Mouse (Mus musculus) embryonic facial prominence, embryonic 13.5 days (tissue): ENCODE measurements around the gene Axl. TPM values are rescaled to one million over a fixed set of nuclear protein-coding genes. Genes with fewer than 3 reads are reported as not detected.

Experiments used
- ATAC-seq: fragments of 200-750 bp; cut with Nextera tagmentation; 2 replicates; pipeline ENCODE4 v1.8.0; 2017; ENCODE audit warnings: low read depth; ENCODE audit not compliant: insufficient number of reproducible peaks, insufficient read depth, low FRiP score, low TSS enrichment
- H3K27ac ChIP-seq: fragments of 300-500 bp; sonication (generic); 2 replicates; pipeline ENCODE4 v1.5.1; 2015; ENCODE audit warnings: moderate library complexity, mild to moderate bottlenecking, inconsistent platforms
- H3K27me3 ChIP-seq: fragments of 300-500 bp; sonication (generic); 2 replicates; pipeline ENCODE4 v1.6.1; 2015; ENCODE audit warnings: mild to moderate bottlenecking, inconsistent platforms
- H3K36me3 ChIP-seq: fragments of 300-500 bp; sonication (generic); 2 replicates; pipeline ENCODE4 v1.6.1; 2015; ENCODE audit warnings: mild to moderate bottlenecking, inconsistent platforms
- H3K4me1 ChIP-seq: fragments of 300-500 bp; sonication (generic); 2 replicates; pipeline ENCODE4 v1.6.1; 2015; ENCODE audit warnings: inconsistent platforms
- H3K4me2 ChIP-seq: fragments of 300-500 bp; sonication (generic); 2 replicates; pipeline ENCODE4 v1.6.1; 2015; ENCODE audit warnings: moderate library complexity, mild to moderate bottlenecking, inconsistent platforms
- H3K4me3 ChIP-seq: fragments of 300-500 bp; sonication (generic); 2 replicates; pipeline ENCODE4 v1.5.1; 2015; ENCODE audit warnings: mild to moderate bottlenecking, inconsistent platforms
- H3K9ac ChIP-seq: fragments of 300-500 bp; sonication (generic); 2 replicates; pipeline ENCODE4 v1.6.1; 2015; ENCODE audit warnings: mild to moderate bottlenecking, inconsistent platforms
- H3K9me3 ChIP-seq: fragments of 300-500 bp; sonication (generic); 2 replicates; pipeline ENCODE4 v1.6.1; 2016; ENCODE audit warnings: inconsistent platforms
- WGBS: fragments of 180-500 bp; shearing (Covaris S2); methylation state at CpG from one replicate; pipeline ENCODE4 v1.1.7; 2015; ENCODE audit warnings: mixed read lengths; 5-methylcytosine and 5-hydroxymethylcytosine counted together
- polyA plus RNA-seq: library from polyadenylated mRNA; unstranded; fragments of >200 nt; fragmentation: Nextera tagmentation; extraction: Ambion mirVana; gene quantifications from 2 replicates; pipeline ENCODE4 v1.2.1, GENCODE M21; 2015

The Axl gene
- polyA plus RNA-seq, 1 experiment from 2014 or later: 80.8 TPM

- Histone ChIP-seq H3K36me3 (peaks cover 59% of the 10 kb centered on the region), H3K4me2 (no peak overlapping the region), H3K27ac (no peak overlapping the region)
These were observed 8.5 kb downstream of the Axl start for GRCm38 (mm10) chr7:25780021-25780420.

GRCm38 (mm10) chr7:25768229-25768628 is 20.3 kb downstream of the Axl start:
- Histone ChIP-seq H3K4me3 (no peak overlapping the region), H3K9me3 (0 out of 2 replicates have a peak, but pooled peaks cover 3% of the 10 kb centered on the region), H3K27me3 (no peaks in the 10 kb centered on the region), H3K27ac (no peak overlapping the region), H3K36me3 (peaks cover 97% of the 10 kb centered on the region), H3K4me2 (no peak overlapping the region), H3K4me1 (no peaks in the 10 kb centered on the region), H3K9ac (no peak overlapping the region)
- no peak for ATAC-seq
- 88% methylated on average over 5 of the region's 5 CpGs for WGBS

More at GRCm38 (mm10) chr7:25780021-25780420, 8.5 kb downstream of the Axl start:
- Histone ChIP-seq H3K4me3 (no peak overlapping the region), H3K9ac (no peak overlapping the region), H3K4me1 (peaks cover 27% of the 10 kb centered on the region), H3K27me3 (no peaks in the 10 kb centered on the region), H3K9me3 (no peaks in the 10 kb centered on the region)
- no peak for ATAC-seq
- WGBS: 89% methylated on average over 5 of the region's 5 CpGs

- Histone ChIP-seq H3K36me3 (peaks cover 97% of the 10 kb centered on the region), H3K9me3 (0 out of 2 replicates have a peak, but pooled peaks cover 3% of the 10 kb centered on the region), H3K4me3 (no peak overlapping the region), H3K27ac (no peak overlapping the region), H3K9ac (no peak overlapping the region), H3K4me1 (no peaks in the 10 kb centered on the region), H3K4me2 (no peak overlapping the region), H3K27me3 (no peaks in the 10 kb centered on the region)
- 85% methylated on average over 6 of the region's 6 CpGs for WGBS
- ATAC-seq: no peak
These were observed 22.4 kb downstream of the Axl start for GRCm38 (mm10) chr7:25766108-25766507.

- Histone ChIP-seq H3K9me3 (0 out of 2 replicates have a peak, but pooled peaks cover 3% of the 10 kb centered on the region), H3K4me2 (no peak overlapping the region), H3K27me3 (no peaks in the 10 kb centered on the region), H3K27ac (no peak overlapping the region), H3K4me3 (no peak overlapping the region), H3K36me3 (peaks cover 94% of the 10 kb centered on the region), H3K9ac (no peak overlapping the region), H3K4me1 (no peaks in the 10 kb centered on the region)
- no peak for ATAC-seq
- 43% methylated on average over 5 of the region's 5 CpGs for WGBS
These were observed 24.3 kb downstream of the Axl start for GRCm38 (mm10) chr7:25764221-25764620.

- Histone ChIP-seq H3K27me3 (no peaks in the 10 kb centered on the region), H3K4me1 (no peaks in the 10 kb centered on the region), H3K4me2 (no peak overlapping the region), H3K4me3 (no peak overlapping the region), H3K9me3 (0 out of 2 replicates have a peak, but pooled peaks cover 3% of the 10 kb centered on the region), H3K27ac (no peak overlapping the region), H3K9ac (no peak overlapping the region), H3K36me3 (peaks cover 91% of the 10 kb centered on the region)
- WGBS: 72% methylated on average over 11 of the region's 11 CpGs
- no peak for ATAC-seq
These were observed 24.8 kb downstream of the Axl start for GRCm38 (mm10) chr7:25763678-25764077.

GRCm38 (mm10) chr7:25761354-25761753 is 27.2 kb downstream of the Axl start:
- H3K36me3 ChIP-seq: peaks cover 80% of the 10 kb centered on the region

GRCm38 (mm10) chr7:25756011-25756410 is 32.5 kb downstream of the Axl start:
- no peaks in the 10 kb centered on the region for H3K27me3 ChIP-seq
- H3K4me3 ChIP-seq: peak overlapping the region; percentile 98
- peak overlapping the region; percentile 99 for H3K9ac ChIP-seq
- peaks cover 22% of the 10 kb centered on the region for H3K4me1 ChIP-seq
- peak overlapping the region; percentile 91 for H3K4me2 ChIP-seq
- ATAC-seq: peak; percentile 54
- H3K9me3 ChIP-seq: no peaks in the 10 kb centered on the region
- H3K27ac ChIP-seq: peak overlapping the region; percentile 98
- peaks cover 42% of the 10 kb centered on the region for H3K36me3 ChIP-seq
- under 1% methylated on average over 18 of the region's 18 CpGs for WGBS

More at GRCm38 (mm10) chr7:25761354-25761753, 27.2 kb downstream of the Axl start:
- no peaks in the 10 kb centered on the region for H3K4me1 ChIP-seq
- H3K27me3 ChIP-seq: no peaks in the 10 kb centered on the region
- no peak overlapping the region for H3K27ac ChIP-seq
- 86% methylated on average over 10 of the region's 10 CpGs for WGBS
- no peak overlapping the region for H3K4me2 ChIP-seq
- no peak overlapping the region for H3K4me3 ChIP-seq
- no peaks in the 10 kb centered on the region for H3K9me3 ChIP-seq
- ATAC-seq: no peak
- H3K9ac ChIP-seq: no peak overlapping the region

GRCm38 (mm10) chr7:25755468-25755833 is 33.1 kb downstream of the Axl start:
- Histone ChIP-seq H3K36me3 (peaks cover 42% of the 10 kb centered on the region), H3K9ac (peak overlapping the region; percentile 99), H3K9me3 (no peaks in the 10 kb centered on the region), H3K4me1 (peaks cover 22% of the 10 kb centered on the region), H3K4me2 (peak overlapping the region; percentile 91), H3K27me3 (no peaks in the 10 kb centered on the region), H3K27ac (peak overlapping the region; percentile 98), H3K4me3 (peak overlapping the region; percentile 98)
- under 1% methylated on average over 15 of the region's 15 CpGs for WGBS
- ATAC-seq: peak; percentile 29

- H3K4me3 ChIP-seq: peak within 1 kb of the TSS; percentile 98
- ATAC-seq: peak; percentile 90
- H3K27ac ChIP-seq: peak within 1 kb of the TSS; percentile 98
- H3K36me3 ChIP-seq: peaks cover 41% of the 10 kb centered on the region
- WGBS: under 1% methylated on average over 55 of the region's 55 CpGs
- H3K9ac ChIP-seq: peak within 1 kb of the TSS; percentile 99
- no peaks in the 10 kb centered on the region for H3K9me3 ChIP-seq
- H3K27me3 ChIP-seq: no peaks in the 10 kb centered on the region
- H3K4me2 ChIP-seq: peak within 1 kb of the TSS; percentile 91
- peaks cover 22% of the 10 kb centered on the region for H3K4me1 ChIP-seq
These were observed 33.6 kb downstream of the Axl start, which contains the start of gene Hnrnpul1 for GRCm38 (mm10) chr7:25754738-25755467. Gene Hnrnpul1 (minus strand): TSS chr7:25754757.

- peaks cover 43% of the 10 kb centered on the region for H3K36me3 ChIP-seq
- no peaks in the 10 kb centered on the region for H3K27me3 ChIP-seq
- peak; percentile 0; the same call in 1 of the 2 replicates for ATAC-seq
- H3K9ac ChIP-seq: peak overlapping the region; percentile 99
- peaks cover 22% of the 10 kb centered on the region for H3K4me1 ChIP-seq
- no peaks in the 10 kb centered on the region for H3K9me3 ChIP-seq
- H3K4me3 ChIP-seq: peak overlapping the region; percentile 98
- H3K27ac ChIP-seq: peak overlapping the region; percentile 98
- WGBS: under 1% methylated on average over 30 of the region's 30 CpGs
- peak overlapping the region; percentile 91 for H3K4me2 ChIP-seq
These were observed 34.1 kb downstream of the Axl start for GRCm38 (mm10) chr7:25754439-25754737.

GRCm38 (mm10) chr7:25753643-25754438 is 34.7 kb downstream of the Axl start:
- peak overlapping the region; percentile 99 for H3K9ac ChIP-seq
- peak overlapping the region; percentile 98 for H3K27ac ChIP-seq
- H3K4me2 ChIP-seq: peak overlapping the region; percentile 91
- no peak; the same call in 1 of the 2 replicates for ATAC-seq
- under 1% methylated on average over 46 of the region's 46 CpGs for WGBS
- H3K4me1 ChIP-seq: peaks cover 22% of the 10 kb centered on the region
- H3K9me3 ChIP-seq: no peaks in the 10 kb centered on the region
- peaks cover 47% of the 10 kb centered on the region for H3K36me3 ChIP-seq
- H3K4me3 ChIP-seq: peak overlapping the region; percentile 98
- no peaks in the 10 kb centered on the region for H3K27me3 ChIP-seq
